Mouse (Mus musculus) myocyte (in vitro differentiated cells): ENCODE measurements at regions not wholly inside any gene's neighbourhood (a gene's known extent, or its start where the extent isn't known, plus 50 kb on each side); places are given as distances from the start of the nearest gene placed in this dataset.

Source experiments
- E2F4 ChIP-seq: IDR thresholded peaks from one replicate; pipeline ENCODE4 v1.6.1; 2011; ENCODE audit warnings: mild to moderate bottlenecking, control low read depth, moderate library complexity; ENCODE audit not compliant: insufficient read depth
- POLR2A ChIP-seq: IDR thresholded peaks from one replicate; pipeline ENCODE4 v1.6.1; 2011; ENCODE audit warnings: low read depth, mild to moderate bottlenecking, control low read depth, moderate library complexity; ENCODE audit not compliant: insufficient read length
- POLR2AphosphoS2 ChIP-seq: IDR thresholded peaks from one replicate; pipeline ENCODE4 v1.6.1; 2011; ENCODE audit warnings: low read depth, control low read depth; ENCODE audit not compliant: insufficient read length
- REST ChIP-seq: IDR thresholded peaks from one replicate; pipeline ENCODE4 v1.6.1; 2011; ENCODE audit warnings: mild to moderate bottlenecking, control low read depth, moderate library complexity; ENCODE audit not compliant: insufficient read depth, insufficient read length
- TCF12 ChIP-seq: IDR thresholded peaks from one replicate; pipeline ENCODE4 v1.6.1; 2011; ENCODE audit warnings: mild to moderate bottlenecking, control low read depth; ENCODE audit not compliant: poor library complexity, insufficient read depth, severe bottlenecking
- TCF3 ChIP-seq: IDR thresholded peaks from one replicate; pipeline ENCODE4 v1.6.1; 2011; ENCODE audit warnings: low read depth, control low read depth; ENCODE audit not compliant: insufficient read length
- USF1 ChIP-seq: IDR thresholded peaks from one replicate; pipeline ENCODE4 v1.6.1; 2011; ENCODE audit warnings: low read depth, mild to moderate bottlenecking, control low read depth, moderate library complexity

- TF ChIP-seq POLR2A (no peak), POLR2AphosphoS2 (no peak), TCF3 (no peak), REST (no peak), E2F4 (no peak), USF1 (no peak), TCF12 (no peak)
Observed at GRCm38 (mm10) chr19:26143539-26143938, 461.3 kb upstream of the Smarca2 start.
